14 mouse cellular contexts compared by ENCODE assay signal in the genomic region with DNA sequence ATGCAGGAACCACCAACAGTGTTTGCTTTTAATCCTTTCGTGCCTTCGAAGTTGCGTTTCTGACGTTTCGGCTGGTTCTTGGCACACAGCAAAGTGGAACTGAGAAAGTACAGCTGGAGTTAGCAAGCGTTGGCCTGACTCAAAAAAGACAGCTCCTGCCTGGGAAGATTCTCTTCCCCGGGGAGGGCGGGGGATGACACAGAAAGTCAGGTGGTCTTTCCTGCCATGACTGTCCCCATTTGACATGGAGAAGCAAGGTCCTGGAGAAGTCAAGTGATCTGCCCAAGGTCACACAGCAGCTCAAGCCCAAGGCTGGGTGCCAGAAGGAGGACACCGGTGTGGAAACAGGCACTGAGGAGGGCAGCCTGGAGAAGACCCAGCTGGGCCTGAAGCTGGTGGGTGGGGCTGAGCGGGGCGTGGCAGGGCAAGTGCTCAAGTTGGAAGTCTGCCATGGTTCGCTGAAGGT.
A peak's percentile ranks its signal among the peaks of the same experiment; 100 is the strongest.
DNase-seq lines count a peak whose midpoint lies in the region; ATAC-seq and TF ChIP-seq lines count a peak whose summit lies in the region.
"Had no signal": no experiment of that assay in that cellular context is flagged by ENCODE, and none has a peak within 500 bp of the region (broad histone marks: within the 10 kb centered on the region; RNA-seq: fewer than 3 reads in every experiment).

No protein-coding gene starts in this region.

- no peak for TF ChIP-seq CTCF in cortical plate, adult 2 months (IDR thresholded peaks at IDR 0.05; ENCODE audit: extremely low read depth, insufficient read depth, low read length)
- no peak for TF ChIP-seq CTCF in olfactory bulb, adult 2 months (IDR thresholded peaks at IDR 0.05; ENCODE audit: insufficient read depth, low read depth, low read length)

- WGBS in olfactory bulb, adult 2 months: 72% methylated on average over 12 of the region's 12 CpGs
- 73% methylated on average over 12 of the region's 12 CpGs for WGBS in intestine, embryonic 15.5 days

- TF ChIP-seq POLR2A in cortical plate, adult 2 months (IDR thresholded peaks at IDR 0.05; ENCODE audit: extremely low read depth, insufficient read depth, low read length): no peak
- TF ChIP-seq POLR2A in olfactory bulb, adult 2 months (IDR thresholded peaks at IDR 0.05; ENCODE audit: insufficient read depth, low read depth, low read length): no peak

- no peaks in the 10 kb centered on the region for H3K9me3 ChIP-seq in intestine, embryonic 15.5 days
- H3K9me3 ChIP-seq: embryonic facial prominence, embryonic 12.5 days; forebrain, embryonic 12.5 days had no signal

- H3K9ac ChIP-seq in intestine, embryonic 15.5 days: no peak overlapping the region
- H3K9ac ChIP-seq: embryonic facial prominence, embryonic 12.5 days; forebrain, embryonic 12.5 days had no signal

- H3K4me3 ChIP-seq in cortical plate, adult 2 months (ENCODE audit: insufficient read depth, low read length): no peak overlapping the region
- H3K4me3 ChIP-seq in olfactory bulb, adult 2 months (ENCODE audit: insufficient read depth, low read depth, low read length): no peak overlapping the region
- no peak overlapping the region for H3K4me3 ChIP-seq in intestine, embryonic 15.5 days (replicated peaks)
- H3K4me3 ChIP-seq: embryonic facial prominence, embryonic 12.5 days; forebrain, embryonic 12.5 days had no signal

- H3K36me3 ChIP-seq in intestine, embryonic 15.5 days: no peaks in the 10 kb centered on the region
- H3K36me3 ChIP-seq: embryonic facial prominence, embryonic 12.5 days; forebrain, embryonic 12.5 days had no signal

- no peaks in the 10 kb centered on the region for H3K27me3 ChIP-seq in intestine, embryonic 15.5 days (replicated peaks)
- H3K27me3 ChIP-seq: embryonic facial prominence, embryonic 12.5 days; forebrain, embryonic 12.5 days had no signal

- intact Hi-C loops in heart, postnatal 14 days (cut with DNase I): no loop called here
- intact Hi-C loops in left cerebral cortex, postnatal 36 days (cut with DNase I): loop anchor here (5.0 kb wide), 1 partner anchor 78 kb away; no protein-coding TSS in a partner anchor

- H3K4me1 ChIP-seq in cortical plate, adult 2 months (ENCODE audit: control insufficient read depth, insufficient read depth, low read length): peaks cover 7% of the 10 kb centered on the region
- peaks cover 17% of the 10 kb centered on the region for H3K4me1 ChIP-seq in olfactory bulb, adult 2 months (ENCODE audit: control insufficient read depth, insufficient read depth, low read length)
- H3K4me1 ChIP-seq in intestine, embryonic 15.5 days (replicated peaks): no peaks in the 10 kb centered on the region
- H3K4me1 ChIP-seq: embryonic facial prominence, embryonic 12.5 days had no signal

- H3K4me2 ChIP-seq in intestine, embryonic 15.5 days (replicated peaks): no peak overlapping the region
- H3K4me2 ChIP-seq: embryonic facial prominence, embryonic 12.5 days; forebrain, embryonic 12.5 days had no signal

- peak; percentile 4 to 7 for DNase-seq in heart, postnatal 14 days
- no peak for DNase-seq in heart, adult 8-10 months (ENCODE audit: low spot score)
- DNase-seq in left cerebral cortex, postnatal 36 days (ENCODE audit: low spot score in 2 of 2): peak; percentile 50 to 67
- no peak for DNase-seq in retina, embryonic 14.5 days (ENCODE audit: low spot score)
- no peak for DNase-seq in cerebellum, postnatal 36 days
- DNase-seq: adrenal gland, postnatal 25 days; B cell, adult 2 months; cerebellum, adult 2 months; kidney, postnatal 25 days had no signal

- ATAC-seq in intestine, embryonic 15.5 days: no peak

- H3K27ac ChIP-seq in cortical plate, adult 2 months (ENCODE audit: insufficient read depth, low read length): 0 out of 2 replicates have a peak overlapping the region, but pooled peaks have one; percentile 37
- peak overlapping the region; percentile 40; the same call in 1 of the 2 replicates for H3K27ac ChIP-seq in olfactory bulb, adult 2 months (ENCODE audit: insufficient read depth, low read depth, low read length)
- H3K27ac ChIP-seq in intestine, embryonic 15.5 days: no peak overlapping the region
- H3K27ac ChIP-seq: embryonic facial prominence, embryonic 12.5 days; forebrain, embryonic 12.5 days had no signal

Comparison
In these comparisons a context has a peak if more than half of its experiments do, and no peak if none do; other contexts are left out.
1. DNase-seq: peak in heart, postnatal 14 days (2 of 2) and left cerebral cortex, postnatal 36 days (2 of 2); none in heart, adult 8-10 months (single experiment), retina, embryonic 14.5 days (single experiment) and cerebellum, postnatal 36 days (0 of 2).